Mouse (Mus musculus): ENCODE results near the gene Gas2l1. TPM values are rescaled to one million over a fixed set of nuclear protein-coding genes. Genes with fewer than 3 reads are reported as not detected.

Gene Gas2l1
- total RNA-seq, 2 experiments from 2014 or later: 3.9 to 4.9 TPM

DNA sequence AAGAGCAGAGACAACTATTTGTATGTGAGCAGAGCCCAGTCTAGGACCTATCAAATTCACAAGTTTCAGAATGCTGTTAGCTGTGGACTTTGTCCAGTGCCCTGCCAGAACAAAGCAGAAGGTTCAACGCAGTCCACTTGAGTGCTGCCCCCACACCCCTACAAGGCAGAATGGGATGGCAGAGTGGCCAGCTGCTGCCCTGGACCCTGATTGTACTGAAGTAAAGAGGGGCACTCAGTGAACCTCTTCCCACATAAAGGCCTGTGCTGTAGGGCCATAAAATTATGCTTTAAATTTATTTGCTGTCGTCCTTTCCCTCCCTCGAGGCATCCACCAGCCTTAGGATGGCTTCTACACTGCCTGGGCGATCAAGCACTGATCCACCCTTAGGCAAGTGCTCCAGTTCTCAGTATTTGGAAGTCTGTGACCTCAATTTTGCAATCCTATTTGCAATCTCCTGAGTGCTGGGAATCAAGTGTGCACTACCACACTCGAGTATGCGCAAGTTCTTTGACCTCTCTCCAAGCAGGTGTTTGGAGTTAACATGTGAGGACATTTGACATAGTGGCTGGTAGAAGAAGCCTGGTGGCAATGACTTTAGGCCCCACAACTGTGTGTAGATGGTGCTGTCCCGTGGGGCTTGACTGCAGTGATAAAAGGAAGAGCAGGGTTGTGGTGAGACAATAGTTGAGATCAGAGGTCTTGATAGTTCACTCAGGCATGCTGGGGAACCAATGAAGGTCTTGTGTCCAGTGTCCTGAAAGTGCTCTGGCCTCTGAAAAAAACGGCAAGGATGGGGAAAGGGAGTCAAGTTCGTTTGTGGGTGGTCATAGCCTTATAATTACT is 3.2 kb upstream of the Gas2l1 start:
- intact Hi-C loops (cut with DNase I): no loop called here

GRCm38 (mm10) chr11:5067063-5067462 is 1.9 kb upstream of the Gas2l1 start:
- intact Hi-C loops (cut with DNase I): no loop called here
- DNase-seq: no peak

More for the DNA sequence above, 3.2 kb upstream of the Gas2l1 start:
- DNase-seq: no peak

DNA sequence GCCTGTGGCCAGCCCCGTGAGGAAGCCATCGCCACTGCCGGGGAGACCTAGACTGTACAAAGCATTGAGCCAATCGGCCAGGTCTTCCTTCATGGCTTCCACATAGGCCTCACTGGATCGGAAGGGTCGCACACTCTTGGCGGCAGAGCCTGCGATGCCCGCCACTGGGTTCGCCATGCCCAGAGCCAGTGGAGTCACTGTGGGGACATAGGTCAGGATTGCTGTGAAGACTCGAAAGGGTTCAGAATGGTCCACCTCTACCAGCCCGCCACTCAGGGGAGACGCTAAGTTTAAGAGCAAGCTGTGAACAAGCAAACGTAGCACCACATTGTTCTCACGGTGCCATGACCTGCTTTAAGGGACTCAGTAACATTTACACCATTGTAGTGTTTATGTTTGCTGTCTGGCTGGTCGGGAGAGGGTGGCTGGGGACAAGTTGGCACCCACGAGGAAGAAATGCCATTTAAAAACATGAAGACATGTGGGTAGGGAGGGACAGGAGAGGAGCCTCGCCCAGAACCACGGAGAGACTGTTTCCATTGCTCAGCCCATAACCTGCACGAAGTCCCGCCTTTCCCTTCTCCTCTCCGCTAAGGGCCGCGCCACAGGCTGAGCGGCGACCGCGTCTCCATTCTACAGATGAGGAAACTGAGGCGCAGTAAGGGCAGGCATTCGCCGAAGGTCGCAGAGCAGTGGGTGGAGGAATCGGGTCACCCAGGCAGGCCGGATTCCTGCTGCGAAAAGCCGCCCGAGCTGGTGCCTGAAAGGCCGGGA is 658 bp downstream of the Gas2l1 start:
- peak in 1 of 2 experiments; percentile 21 for DNase-seq
- intact Hi-C loops (cut with DNase I): loop anchor here (1.0 to 2.0 kb wide), 2 partner anchors 34 to 49 kb away; partner anchors contain the start of genes Ewsr1 and Rhbdd3

DNA sequence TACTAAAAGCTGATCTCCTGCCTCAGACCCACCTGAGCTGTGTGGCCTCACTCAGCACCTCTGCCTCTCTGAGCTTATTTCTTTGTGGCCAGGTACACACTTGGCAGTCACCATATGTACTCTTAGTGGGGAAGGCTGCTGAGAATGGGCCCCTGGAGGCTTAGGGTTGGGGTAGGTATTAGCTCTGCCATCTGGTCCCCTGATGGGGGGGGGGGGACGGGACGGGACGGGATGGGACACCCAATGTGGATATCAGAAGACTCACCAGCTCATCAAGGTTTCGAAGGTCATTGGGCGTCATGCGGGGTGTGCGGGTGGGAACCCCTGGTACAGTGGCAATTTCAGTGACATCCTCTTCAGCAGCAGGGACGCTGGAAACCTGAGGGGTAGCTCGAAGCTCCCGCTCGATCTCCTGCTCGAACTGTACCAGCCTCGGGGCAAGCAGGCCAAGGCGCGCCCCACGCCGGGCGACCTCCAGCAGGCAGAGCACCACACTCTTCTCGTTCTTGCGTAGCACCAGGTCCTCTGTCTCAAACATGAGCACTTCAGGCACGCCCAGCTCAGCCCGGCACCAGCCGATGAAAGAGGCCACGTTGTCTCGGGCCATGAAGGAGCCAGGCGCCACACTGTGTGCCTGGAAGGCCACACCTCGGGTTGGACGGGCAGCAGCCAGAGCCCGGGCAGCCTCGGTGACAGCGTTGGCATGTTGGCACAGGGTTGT is 1.4 kb downstream of the Gas2l1 start:
- intact Hi-C loops (cut with DNase I): loop anchor here (2.0 kb wide), 1 partner anchor 35 kb away; the partner anchor contains the start of genes Ewsr1 and Rhbdd3
- DNase-seq: peak in 1 of 2 experiments; percentile 25

DNA sequence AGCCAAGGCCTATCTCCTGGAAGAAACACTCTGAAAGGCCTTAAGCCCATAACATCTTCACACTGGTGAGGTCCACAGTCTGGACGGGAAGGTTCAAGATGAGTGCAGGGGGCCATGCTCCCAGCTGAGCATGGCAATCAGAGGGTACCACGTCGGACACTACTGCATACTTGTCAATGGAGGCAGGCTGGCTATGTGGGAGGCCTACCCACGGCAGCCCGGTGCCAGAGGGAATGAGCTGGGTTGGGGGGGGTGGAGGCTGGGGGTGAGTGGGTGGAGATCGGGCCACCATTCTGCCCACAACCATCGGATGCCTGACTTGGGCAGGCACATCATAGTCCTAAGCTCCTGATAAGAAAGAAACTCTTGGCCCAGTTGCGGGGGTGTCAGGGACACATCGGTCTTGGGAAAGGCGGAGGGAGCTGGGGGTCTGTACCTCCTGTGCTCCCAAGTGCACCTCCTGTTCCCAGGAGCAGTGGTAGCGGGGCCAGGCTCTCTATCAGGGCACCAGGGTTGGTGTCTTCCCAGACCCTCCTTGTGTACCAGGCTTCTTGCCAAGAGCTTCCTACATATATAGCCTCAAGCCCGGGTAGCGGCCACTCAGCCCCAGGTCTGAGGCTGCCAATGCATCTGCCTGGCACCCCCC is 2.1 kb downstream of the Gas2l1 start:
- intact Hi-C loops (cut with DNase I): no loop called here
- DNase-seq: no peak

- intact Hi-C loops (cut with DNase I): no loop called here
- no peak for DNase-seq
These were observed 2.8 kb downstream of the Gas2l1 start for GRCm38 (mm10) chr11:5062326-5062725.

DNA sequence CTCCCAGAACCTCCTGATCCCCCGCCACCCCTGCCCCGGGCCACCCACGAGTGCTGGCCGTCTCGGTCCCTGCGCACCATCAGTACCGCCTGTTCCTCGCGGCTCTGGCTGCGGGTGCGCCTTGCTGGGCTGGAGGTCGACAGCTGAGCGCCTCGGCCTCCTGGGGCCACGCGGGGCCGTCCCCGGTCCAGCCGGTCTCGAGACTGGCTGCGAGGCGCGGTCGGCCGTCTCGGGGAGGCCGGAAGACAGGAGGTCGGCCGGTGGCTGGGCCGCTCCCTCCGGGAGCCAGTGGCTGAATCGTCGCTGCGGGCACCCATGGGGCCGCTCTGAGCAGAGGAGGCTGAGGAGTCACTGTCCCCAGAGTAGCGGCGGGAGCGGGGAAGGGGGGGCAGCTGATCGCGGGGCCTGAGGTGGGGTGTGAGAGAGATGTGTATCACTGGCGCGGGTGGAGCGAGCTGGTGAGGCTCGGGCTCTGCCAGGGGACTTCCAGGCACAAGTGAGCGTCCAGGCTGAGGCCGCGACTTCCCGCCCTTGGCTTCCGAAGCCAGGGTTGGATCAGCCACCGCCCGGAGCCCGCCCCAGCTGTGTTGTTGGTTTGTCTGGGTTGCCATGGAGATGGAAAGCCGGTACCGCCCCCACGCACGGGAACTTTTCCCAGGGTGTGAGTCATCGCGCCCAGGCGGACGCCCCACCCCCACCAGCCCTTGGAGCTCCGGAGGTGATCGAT is 3.6 kb downstream of the Gas2l1 start:
- intact Hi-C loops (cut with DNase I): no loop called here
- peak; percentile 94 to 95 for DNase-seq

DNA sequence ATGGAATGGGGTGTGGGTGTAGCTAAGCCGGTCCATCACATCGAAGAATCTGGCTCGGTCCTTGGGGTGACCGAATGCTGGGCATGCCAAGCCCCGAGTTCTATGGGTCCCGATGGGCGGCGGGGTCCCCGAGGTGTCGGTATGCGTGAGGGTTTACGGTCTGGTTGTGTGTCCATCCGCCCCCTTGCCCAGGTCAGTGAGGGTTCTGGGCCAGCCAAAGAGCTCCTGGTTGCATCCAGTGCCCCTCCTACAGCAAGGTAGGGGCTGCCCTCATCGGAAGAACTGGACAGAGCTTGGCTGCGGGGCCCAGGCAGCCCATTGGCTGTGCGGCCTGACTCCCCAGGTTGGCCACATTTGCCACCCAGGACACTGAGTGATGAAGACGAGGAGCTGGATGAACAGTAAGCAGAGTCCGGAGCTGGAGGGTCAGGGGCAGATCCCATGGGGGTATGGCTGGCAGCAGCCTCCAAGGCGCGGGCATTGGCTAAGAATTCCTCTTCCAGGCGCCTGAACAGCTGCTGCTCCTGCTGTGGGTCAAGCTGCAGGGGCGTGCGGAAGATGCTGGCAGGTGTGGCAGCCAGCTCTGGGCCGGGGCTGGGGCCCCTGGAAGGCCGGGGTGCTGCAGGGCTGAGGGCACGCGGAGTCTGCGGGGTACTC is 4.2 kb downstream of the Gas2l1 start:
- no peak for DNase-seq
- intact Hi-C loops (cut with DNase I): no loop called here

GRCm38 (mm10) chr11:5059704-5060156 is 5.4 kb downstream of the Gas2l1 start:
- intact Hi-C loops (cut with DNase I): no loop called here
- DNase-seq: no peak

DNA sequence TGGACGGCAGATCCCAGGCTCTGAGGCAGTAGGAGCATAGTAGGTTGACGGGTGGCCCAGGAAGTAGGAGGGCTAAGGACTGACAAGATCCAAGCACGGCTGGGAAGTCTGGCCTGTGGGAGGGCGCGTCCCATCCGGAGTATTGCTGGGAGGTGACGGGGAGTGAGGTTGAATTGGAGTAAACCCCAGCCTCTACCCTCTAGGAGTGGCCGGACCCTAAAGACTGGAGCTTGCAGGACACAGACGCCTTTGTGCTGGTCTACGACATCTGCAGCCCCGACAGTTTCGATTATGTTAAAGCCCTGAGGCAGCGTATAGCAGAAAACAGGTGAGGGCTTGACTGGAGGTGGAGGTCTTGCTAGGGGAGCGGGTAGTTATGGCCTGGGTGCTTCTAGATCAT is 5.9 kb downstream of the Gas2l1 start:
- DNase-seq: no peak
- intact Hi-C loops (cut with DNase I): no loop called here

GRCm38 (mm10) chr11:5058783-5059182 is 6.3 kb downstream of the Gas2l1 start:
- DNase-seq: no peak
- intact Hi-C loops (cut with DNase I): no loop called here

DNA sequence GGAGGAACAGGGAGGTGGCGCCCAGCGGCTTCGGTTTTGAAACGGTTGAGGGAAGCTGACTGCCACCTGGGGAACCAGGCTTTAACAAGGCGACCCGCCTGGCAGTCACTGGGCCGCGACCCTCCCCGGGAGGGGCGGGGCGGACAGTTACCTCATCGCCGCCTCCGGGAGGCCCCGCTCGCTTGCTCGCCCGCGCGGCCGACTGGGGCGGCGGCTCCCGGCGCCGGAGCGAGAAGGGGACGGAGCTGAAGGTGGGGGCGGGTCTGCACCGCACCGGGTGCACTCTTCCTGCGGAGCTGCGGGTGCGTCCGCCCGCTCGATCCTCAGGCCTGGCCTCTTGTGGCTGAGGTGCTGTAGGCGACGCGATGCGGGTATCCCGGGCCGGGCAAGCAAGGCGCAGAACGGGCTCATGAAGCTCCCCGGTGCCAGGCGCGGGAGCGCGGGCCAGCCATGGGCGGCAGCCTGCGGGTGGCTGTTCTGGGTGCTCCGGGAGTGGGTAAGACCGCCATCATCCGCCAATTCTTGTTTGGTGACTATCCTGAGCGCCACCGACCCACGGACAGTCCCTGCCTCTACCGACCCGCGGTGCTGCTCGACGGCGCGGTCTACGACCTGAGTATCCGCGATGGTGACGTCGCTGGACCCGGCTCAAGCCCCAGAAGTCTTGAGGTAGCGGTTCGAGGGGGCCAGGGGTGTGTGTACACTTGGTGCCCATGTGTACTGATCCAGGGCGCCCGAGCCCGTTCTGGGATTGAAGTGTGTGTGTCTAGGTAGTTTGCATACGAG is 7.1 kb downstream of the Gas2l1 start, which contains the start of gene Rasl10a:
Gene Rasl10a (plus strand): TSS at position 273 of the 786 bp plus-strand sequence.
- DNase-seq: no peak
- intact Hi-C loops (cut with DNase I): no loop called here

- intact Hi-C loops (cut with DNase I): no loop called here
These were observed 7.6 kb downstream of the Gas2l1 start for GRCm38 (mm10) chr11:5057541-5057855.

DNA sequence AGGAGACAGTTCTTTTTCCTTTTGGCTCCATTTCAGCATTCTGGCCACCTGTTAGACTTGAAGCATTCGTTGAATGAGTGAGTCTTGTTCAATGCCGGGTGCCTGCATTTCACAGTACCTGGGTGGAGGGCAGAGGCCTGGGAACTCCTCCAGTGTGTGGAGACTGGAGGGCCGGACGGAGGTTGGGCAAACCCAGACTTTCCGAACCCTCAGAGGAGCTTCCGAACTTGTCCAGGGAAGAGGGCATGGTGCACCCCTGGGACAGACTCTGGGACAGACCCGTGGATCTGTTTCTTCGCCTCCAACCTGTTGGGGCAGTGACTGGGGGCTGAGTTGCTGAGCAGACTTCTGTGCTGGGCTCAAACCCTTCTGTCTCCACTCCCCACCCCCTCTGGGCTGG is 8.1 kb downstream of the Gas2l1 start:
- no peak for DNase-seq
- intact Hi-C loops (cut with DNase I): no loop called here

More at GRCm38 (mm10) chr11:5057541-5057855, 7.6 kb downstream of the Gas2l1 start:
- no peak for DNase-seq

- intact Hi-C loops (cut with DNase I): no loop called here
- no peak for DNase-seq
These were observed 8.9 kb downstream of the Gas2l1 start for GRCm38 (mm10) chr11:5055945-5056938.

DNA sequence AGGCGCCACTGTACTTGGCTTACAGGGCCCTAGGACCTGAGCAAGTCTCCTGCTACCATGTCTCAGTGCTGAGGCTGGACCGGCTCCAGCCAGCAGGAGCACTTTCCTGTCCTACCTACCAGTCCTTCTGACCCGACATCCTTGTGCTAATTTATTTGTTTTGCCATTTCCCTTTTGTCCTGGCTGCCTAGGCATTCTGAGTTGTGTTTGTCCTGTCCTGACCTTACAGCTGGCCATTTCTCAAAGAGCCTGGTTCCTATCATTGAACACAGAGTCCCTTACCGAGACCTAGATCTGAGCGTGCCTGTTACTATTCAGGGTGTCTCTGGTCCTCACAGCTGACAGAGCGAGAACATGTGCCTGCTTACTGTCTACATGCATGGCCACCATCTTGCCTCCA is 10.3 kb downstream of the Gas2l1 start:
- intact Hi-C loops (cut with DNase I): no loop called here
- no peak for DNase-seq

- no peak for DNase-seq
- intact Hi-C loops (cut with DNase I): no loop called here
These were observed 11.0 kb downstream of the Gas2l1 start for GRCm38 (mm10) chr11:5054151-5054550.
